Mouse (Mus musculus): ENCODE results near the gene Slc2a6.

DNA sequence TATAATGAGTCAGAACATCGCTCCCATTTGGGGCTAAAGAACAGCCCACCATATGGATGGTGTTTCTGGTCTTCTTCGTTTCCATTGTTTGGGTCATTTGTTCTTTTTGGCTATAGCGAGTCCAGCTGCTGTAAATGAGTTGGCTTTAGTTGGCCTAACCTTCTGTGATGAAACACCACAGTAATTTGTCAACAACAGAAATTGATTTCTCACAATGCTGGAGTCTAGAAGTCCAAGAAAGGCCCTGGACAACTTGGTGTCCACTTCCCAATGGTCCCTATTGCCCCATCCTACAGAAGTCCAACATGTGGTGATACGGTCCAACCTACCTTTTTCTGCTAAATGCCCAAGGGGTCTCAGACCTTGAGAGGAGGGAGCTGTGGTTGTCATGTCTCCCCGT, 43.2 kb downstream of the Slc2a6 start:
- TF ChIP-seq CTCF (conservative IDR thresholded peaks at IDR 0.05; ENCODE audit: low read length): no peak
- TF ChIP-seq NANOG (IDR thresholded peaks at IDR 0.05; ENCODE audit: borderline replicate concordance, low read length): no peak

Measured in E14TG2a.4 (cell line).